Mouse (Mus musculus): ENCODE data around the gene Wscd2.

- TF ChIP-seq POLR2A (IDR thresholded peaks at IDR 0.05; ENCODE audit: insufficient read depth, low read depth, low read length) (no peak), CTCF (IDR thresholded peaks at IDR 0.05) (no peak), EP300 (IDR thresholded peaks at IDR 0.05; ENCODE audit: insufficient read depth, low read depth, low read length) (no peak)
Observed at GRCm38 (mm10) chr5:113607941-113608431, 117.9 kb downstream of the Wscd2 start.

Measured in heart, adult 2 months (tissue).